Mouse (Mus musculus) midbrain, embryonic 15.5 days (tissue): ENCODE data around the gene Bcl2l11. TPM values are rescaled to one million over a fixed set of nuclear protein-coding genes. Genes with fewer than 3 reads are reported as not detected.

Source experiments
- ATAC-seq: fragments of 200-750 bp; cut with Nextera tagmentation; replicated peaks from 2 replicates; pipeline ENCODE4 v1.8.0; 2017; ENCODE audit warnings: moderate TSS enrichment
- H3K27ac ChIP-seq: fragments of 300-500 bp; sonication (generic); 2 replicates; pipeline ENCODE4 v1.5.1; 2015; ENCODE audit warnings: mild to moderate bottlenecking, inconsistent platforms
- H3K27me3 ChIP-seq: fragments of 300-500 bp; sonication (generic); replicated peaks from 2 replicates; pipeline ENCODE4 v1.6.1; 2015; ENCODE audit warnings: inconsistent platforms
- H3K36me3 ChIP-seq: fragments of 300-500 bp; sonication (generic); replicated peaks from 2 replicates; pipeline ENCODE4 v1.6.1; 2015; ENCODE audit warnings: inconsistent platforms
- H3K4me1 ChIP-seq: fragments of 300-500 bp; sonication (generic); 2 replicates; pipeline ENCODE4 v1.6.1; 2015; ENCODE audit warnings: inconsistent platforms
- H3K4me2 ChIP-seq: fragments of 300-500 bp; sonication (generic); 2 replicates; pipeline ENCODE4 v1.6.1; 2015; ENCODE audit warnings: inconsistent platforms, mild to moderate bottlenecking, moderate library complexity
- H3K4me3 ChIP-seq: fragments of 300-500 bp; sonication (generic); 2 replicates; pipeline ENCODE4 v1.5.1; 2015; ENCODE audit warnings: mild to moderate bottlenecking, inconsistent platforms
- H3K9ac ChIP-seq: fragments of 300-500 bp; sonication (generic); 2 replicates; pipeline ENCODE4 v1.6.1; 2015; ENCODE audit warnings: mild to moderate bottlenecking, inconsistent platforms
- H3K9me3 ChIP-seq: fragments of 300-500 bp; sonication (generic); 2 replicates; pipeline ENCODE4 v1.6.1; 2016; ENCODE audit warnings: inconsistent platforms
- WGBS: fragments of 180-500 bp; shearing (Covaris S2); methylation state at CpG from one replicate; pipeline ENCODE4 v1.1.7; 2015; ENCODE audit warnings: mixed read lengths; 5-methylcytosine and 5-hydroxymethylcytosine counted together
- polyA plus RNA-seq: library from polyadenylated mRNA; unstranded; fragments of >200 nt; fragmentation: Nextera tagmentation; extraction: Ambion mirVana; gene quantifications from 2 replicates; pipeline ENCODE4 v1.2.1, GENCODE M21; 2015

Bcl2l11 gene
- polyA plus RNA-seq, 1 experiment from 2014 or later = 11.8 TPM

DNA sequence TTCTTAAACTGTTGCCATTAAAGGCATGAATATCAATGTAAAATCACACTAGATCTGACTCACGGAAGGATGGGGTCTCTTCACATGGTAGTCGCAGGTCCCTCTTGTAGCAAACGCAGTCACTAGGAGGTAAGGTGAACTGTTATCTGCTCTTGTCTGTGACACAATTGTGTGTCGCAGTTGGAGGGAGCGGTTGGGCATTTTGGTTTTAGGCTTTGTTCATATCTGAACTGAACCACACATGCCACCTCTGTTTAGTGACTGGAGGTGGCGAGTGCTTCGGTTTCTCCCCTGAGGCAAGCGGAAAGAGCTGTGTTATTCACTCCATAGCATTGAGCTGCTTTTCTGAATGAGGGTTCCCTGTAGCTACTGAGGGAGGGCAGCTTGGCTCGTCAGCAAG is 26.4 kb downstream of the Bcl2l11 start:
- Histone ChIP-seq H3K9me3 (no peaks in the 10 kb centered on the region), H3K27ac (no peak overlapping the region), H3K9ac (no peak overlapping the region), H3K4me2 (no peak overlapping the region), H3K4me3 (no peak overlapping the region), H3K4me1 (peaks cover 23% of the 10 kb centered on the region), H3K27me3 (no peaks in the 10 kb centered on the region), H3K36me3 (no peaks in the 10 kb centered on the region)
- 81% methylated on average over 9 of the region's 9 CpGs for WGBS
- no peak for ATAC-seq

DNA sequence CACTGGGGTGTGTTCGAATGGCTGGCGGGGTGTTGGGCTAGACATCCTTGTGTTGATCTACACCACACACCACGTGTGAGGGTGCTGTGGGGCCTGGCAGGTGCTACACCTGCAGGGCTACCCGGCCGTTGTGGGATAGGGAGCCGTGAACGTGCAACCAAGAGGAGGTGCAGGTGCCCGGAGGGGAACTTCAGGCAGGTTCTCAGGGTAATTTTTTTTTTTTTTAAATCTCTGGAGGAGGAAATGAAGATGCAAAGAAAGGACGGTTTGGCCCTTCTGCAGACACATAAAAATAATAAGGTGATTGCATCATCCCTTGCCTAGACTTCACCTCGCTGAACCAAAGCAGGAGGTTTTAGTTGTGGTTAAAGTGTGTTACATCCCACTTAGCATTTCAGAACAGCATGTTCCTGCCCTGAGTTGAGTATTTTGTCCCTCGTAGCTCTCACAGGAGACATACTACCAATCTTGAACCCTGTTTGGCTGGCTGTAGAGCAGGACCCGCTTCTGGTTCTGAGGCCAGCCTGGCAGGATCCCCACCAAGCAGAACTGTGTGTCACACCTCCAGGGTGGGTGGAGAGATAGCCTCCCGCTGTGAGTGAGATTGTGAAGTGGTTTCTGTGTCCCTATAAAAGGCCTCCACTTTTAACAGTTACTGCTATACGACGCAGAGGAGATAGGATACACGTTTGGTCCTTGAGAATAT is 27.2 kb downstream of the Bcl2l11 start:
- H3K9ac ChIP-seq = no peak overlapping the region
- H3K27ac ChIP-seq = no peak overlapping the region

DNA sequence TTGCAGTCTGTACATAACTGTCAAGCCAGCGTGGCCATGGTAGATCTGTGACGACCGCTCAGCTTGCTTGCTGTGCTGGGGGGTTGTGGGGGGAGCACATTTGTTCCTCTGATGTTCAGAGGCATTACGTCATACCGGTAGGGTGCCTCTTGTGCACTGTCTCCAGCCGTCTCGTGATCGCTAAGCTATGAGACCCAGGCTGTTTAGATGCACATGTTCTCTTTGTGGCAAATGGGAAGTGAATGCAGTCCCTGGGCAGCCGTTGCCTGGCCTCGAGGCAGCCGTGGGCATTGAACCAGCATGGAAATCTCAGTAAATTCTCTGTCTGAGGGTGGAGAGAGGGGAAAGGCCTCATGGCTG is 27.7 kb downstream of the Bcl2l11 start:
- peaks cover 23% of the 10 kb centered on the region for H3K4me1 ChIP-seq
- ATAC-seq = 0 out of 2 replicates have a peak, but pooled peaks have one; percentile 25
- no peak overlapping the region for H3K4me3 ChIP-seq
- H3K36me3 ChIP-seq = no peaks in the 10 kb centered on the region
- no peak overlapping the region for H3K27ac ChIP-seq
- H3K4me2 ChIP-seq = no peak overlapping the region
- WGBS = 44% methylated on average over 11 of the region's 11 CpGs
- H3K9me3 ChIP-seq = no peaks in the 10 kb centered on the region
- H3K9ac ChIP-seq = no peak overlapping the region
- no peaks in the 10 kb centered on the region for H3K27me3 ChIP-seq

More for the DNA sequence above, 27.2 kb downstream of the Bcl2l11 start:
- Histone ChIP-seq H3K4me1 (peaks cover 23% of the 10 kb centered on the region), H3K36me3 (no peaks in the 10 kb centered on the region), H3K27me3 (no peaks in the 10 kb centered on the region), H3K4me3 (no peak overlapping the region), H3K9me3 (no peaks in the 10 kb centered on the region), H3K4me2 (no peak overlapping the region)
- 81% methylated on average over 16 of the region's 16 CpGs for WGBS
- no peak for ATAC-seq

DNA sequence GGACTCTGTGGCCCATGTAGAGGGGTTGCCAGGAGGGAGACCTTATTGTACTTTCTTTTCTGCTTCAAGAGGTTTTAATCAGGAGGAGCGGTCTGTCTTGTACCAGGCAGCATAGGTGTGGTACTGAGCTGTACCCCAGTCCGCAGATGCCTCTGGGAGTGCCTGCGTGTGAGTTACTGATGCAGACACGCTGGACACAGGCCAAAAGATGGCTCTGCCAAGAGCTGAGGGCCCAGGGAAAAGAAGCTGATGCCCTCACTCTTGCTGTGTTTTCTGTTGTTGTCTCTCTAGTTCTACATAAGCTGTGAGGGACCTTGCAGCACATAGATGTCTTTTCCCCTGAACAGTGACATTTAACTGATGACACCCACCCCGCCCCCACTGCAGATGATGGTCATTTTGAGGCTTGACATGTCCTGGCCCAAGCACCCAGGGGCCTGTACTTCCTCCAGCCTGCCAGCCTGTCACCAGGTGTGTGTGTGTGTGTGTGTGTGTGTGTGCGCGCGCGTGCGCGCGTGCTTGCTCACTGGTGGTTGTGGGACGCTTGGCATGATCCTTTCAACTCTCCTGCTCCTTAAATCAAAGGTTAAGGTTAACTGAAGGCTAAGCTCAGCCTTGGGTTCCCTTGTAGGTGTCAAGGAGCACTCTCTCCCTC is 29.7 kb downstream of the Bcl2l11 start:
- H3K4me3 ChIP-seq = no peak overlapping the region
- H3K27ac ChIP-seq = no peak overlapping the region
- peaks cover 27% of the 10 kb centered on the region for H3K4me1 ChIP-seq
- H3K36me3 ChIP-seq = no peaks in the 10 kb centered on the region
- no peak for ATAC-seq
- no peak overlapping the region for H3K9ac ChIP-seq
- H3K27me3 ChIP-seq = no peaks in the 10 kb centered on the region
- no peaks in the 10 kb centered on the region for H3K9me3 ChIP-seq
- 89% methylated on average over 13 of the region's 13 CpGs for WGBS
- H3K4me2 ChIP-seq = no peak overlapping the region

DNA sequence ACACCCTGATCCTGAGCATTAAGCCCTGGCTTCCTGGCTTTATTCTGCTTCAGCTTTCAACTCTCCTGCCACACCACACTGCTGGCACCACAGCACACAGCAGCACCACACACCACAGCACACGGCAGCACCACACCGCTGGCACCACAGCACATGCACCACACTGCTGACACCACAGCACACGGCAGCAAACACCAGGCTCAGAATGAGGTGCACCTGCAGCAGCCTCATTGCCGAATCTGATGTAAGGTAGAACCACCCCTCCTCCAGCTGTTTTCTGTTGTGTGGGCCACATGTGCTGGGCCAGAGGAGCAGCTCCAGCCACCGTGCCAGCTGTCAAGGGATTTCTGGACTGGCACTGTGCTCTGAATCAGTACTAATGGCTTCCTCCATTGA is 30.2 kb downstream of the Bcl2l11 start:
- H3K27ac ChIP-seq = no peak overlapping the region

DNA sequence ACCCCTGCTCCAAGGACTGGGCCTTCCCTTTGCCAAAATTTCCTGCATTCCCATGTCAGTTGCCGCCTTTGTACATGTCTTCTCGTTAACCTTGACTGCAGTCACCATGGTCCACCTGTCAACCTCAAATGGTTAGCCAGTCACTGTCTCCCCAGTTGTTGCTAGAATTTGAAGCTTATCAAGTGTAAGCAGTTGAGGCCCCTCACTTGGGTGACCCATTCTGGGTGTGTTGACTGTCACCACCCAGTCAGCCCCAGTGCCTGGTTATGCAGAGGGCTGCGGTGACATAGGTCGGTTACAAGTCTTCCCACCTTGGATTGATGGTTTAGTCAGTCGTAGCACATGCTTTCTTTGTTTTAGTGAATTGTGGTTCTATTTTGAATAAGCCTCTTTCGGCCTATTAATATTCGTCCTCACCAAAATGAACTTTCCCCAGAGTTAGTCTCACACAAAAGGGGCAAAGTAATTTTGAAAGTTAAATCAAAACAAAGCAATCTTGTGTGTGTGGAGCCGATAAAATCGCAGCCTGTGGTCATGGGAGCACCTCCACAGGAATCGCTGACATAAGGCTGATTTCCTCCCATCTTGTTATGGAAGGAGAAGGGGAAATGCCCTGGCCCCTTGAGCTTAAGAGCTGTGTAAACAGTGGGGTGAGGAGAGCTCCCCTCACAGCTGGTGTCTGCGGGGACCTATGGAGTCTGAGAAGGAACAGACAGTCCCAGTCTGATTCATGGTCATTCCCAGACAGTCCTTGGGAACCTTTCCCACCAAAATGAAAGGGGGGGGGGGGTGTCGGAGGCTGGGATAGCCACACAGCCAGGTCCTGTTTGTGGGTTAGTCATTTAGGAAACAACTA is 30.9 kb downstream of the Bcl2l11 start:
- H3K9me3 ChIP-seq = no peaks in the 10 kb centered on the region
- no peak overlapping the region for H3K4me2 ChIP-seq
- ATAC-seq = no peak
- no peak overlapping the region for H3K9ac ChIP-seq
- WGBS = 78% methylated on average over 12 of the region's 12 CpGs
- no peaks in the 10 kb centered on the region for H3K36me3 ChIP-seq
- no peaks in the 10 kb centered on the region for H3K27me3 ChIP-seq
- H3K4me3 ChIP-seq = no peak overlapping the region
- H3K27ac ChIP-seq = no peak overlapping the region
- peaks cover 27% of the 10 kb centered on the region for H3K4me1 ChIP-seq

More for the DNA sequence above, 30.2 kb downstream of the Bcl2l11 start:
- Histone ChIP-seq H3K9me3 (no peaks in the 10 kb centered on the region), H3K4me3 (no peak overlapping the region), H3K27me3 (no peaks in the 10 kb centered on the region), H3K4me2 (no peak overlapping the region), H3K4me1 (peaks cover 27% of the 10 kb centered on the region), H3K9ac (no peak overlapping the region), H3K36me3 (no peaks in the 10 kb centered on the region)
- ATAC-seq = no peak
- 68% methylated on average over 5 of the region's 5 CpGs for WGBS

DNA sequence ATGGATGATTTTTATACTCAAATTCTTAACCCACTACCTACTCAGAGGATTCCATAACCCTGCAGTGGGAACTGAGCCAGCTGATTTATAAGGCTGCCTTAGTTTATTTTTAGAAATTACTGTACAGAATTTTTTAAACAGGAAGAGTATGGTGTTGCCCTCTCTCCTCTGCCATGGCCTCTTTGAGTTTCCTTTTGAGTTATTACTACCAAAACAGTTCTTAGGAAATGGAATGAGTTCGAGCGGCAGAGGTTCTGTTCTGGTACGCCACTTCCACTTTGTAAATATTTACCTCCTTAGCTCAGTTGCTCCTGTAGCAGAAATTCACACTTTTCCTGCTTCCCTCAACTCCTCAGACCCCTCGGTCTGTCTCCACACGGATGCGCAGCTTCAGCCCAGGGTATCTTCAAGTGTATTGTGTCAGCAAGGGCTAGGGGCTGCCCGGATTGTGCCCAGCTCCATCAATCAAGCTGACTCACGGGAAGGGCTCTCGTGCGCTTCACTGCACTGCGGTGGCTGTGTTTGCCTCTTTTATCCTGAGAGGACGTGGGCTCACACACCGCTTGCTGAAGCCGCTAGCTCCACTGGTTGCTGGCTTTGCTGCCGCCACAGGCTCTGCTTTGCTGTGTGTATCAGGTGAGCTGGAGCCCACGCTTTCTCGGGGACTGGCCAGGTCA is 33.0 kb downstream of the Bcl2l11 start:
- Histone ChIP-seq H3K4me2 (no peak overlapping the region), H3K4me1 (peaks cover 19% of the 10 kb centered on the region), H3K9ac (no peak overlapping the region), H3K9me3 (no peaks in the 10 kb centered on the region), H3K36me3 (no peaks in the 10 kb centered on the region), H3K27me3 (no peaks in the 10 kb centered on the region), H3K27ac (no peak overlapping the region), H3K4me3 (no peak overlapping the region)
- no peak for ATAC-seq
- WGBS = 65% methylated on average over 17 of the region's 17 CpGs

DNA sequence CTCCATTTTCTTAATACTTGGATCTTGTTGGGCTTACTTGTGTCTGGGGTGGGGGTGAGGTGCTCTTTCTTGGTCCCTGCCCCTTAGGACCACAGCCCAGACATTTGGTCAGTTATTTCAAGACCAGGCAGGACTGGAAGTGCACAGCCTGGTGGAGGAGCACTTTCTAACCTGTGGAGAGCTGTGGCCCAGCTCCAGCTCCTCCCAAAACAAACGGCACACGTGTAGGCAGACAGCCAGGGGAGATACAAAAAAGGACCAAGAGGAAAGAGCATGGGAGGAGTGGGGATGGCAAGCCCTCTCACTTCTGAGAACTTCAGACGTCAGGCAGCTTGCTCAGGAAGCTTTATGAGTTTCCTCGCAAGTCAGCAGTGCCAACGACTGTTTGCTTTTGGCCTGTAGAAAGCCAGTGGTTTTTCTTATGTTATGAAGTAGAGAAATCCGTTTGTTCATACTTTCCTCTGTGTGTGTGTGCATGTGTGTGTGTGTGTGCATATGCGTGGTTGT is 33.8 kb downstream of the Bcl2l11 start:
- Histone ChIP-seq H3K4me3 (no peak overlapping the region), H3K9me3 (no peaks in the 10 kb centered on the region), H3K4me2 (no peak overlapping the region), H3K4me1 (peaks cover 19% of the 10 kb centered on the region), H3K27ac (no peak overlapping the region), H3K9ac (no peak overlapping the region), H3K27me3 (no peaks in the 10 kb centered on the region), H3K36me3 (no peaks in the 10 kb centered on the region)
- no peak for ATAC-seq
- WGBS = 81% methylated on average over 7 of the region's 7 CpGs

DNA sequence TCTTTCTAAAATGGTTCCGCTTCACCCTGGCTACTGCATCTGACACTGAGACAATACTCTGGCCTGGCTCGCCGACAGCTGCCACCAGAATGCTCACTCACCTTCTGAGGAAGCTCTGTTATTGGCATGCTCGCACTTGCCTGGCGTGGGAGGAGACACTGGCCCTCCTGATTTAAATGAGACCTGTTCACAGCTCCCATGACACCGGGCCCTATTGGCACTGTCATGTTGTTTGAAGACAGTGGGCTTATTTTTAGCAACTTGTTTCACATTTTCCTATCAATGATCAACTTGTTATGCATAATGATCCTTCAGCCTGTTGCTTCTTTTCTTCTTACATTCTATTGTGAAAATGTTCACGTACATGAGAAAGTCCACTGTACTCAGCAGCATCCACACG is 37.3 kb downstream of the Bcl2l11 start:
- 85% methylated on average over 8 of the region's 8 CpGs for WGBS
- no peak overlapping the region for H3K9ac ChIP-seq
- H3K4me2 ChIP-seq = no peak overlapping the region
- H3K27ac ChIP-seq = no peak overlapping the region
- no peaks in the 10 kb centered on the region for H3K27me3 ChIP-seq
- ATAC-seq = no peak
- no peak overlapping the region for H3K4me3 ChIP-seq
- peaks cover 4% of the 10 kb centered on the region; the same call in 1 of the 2 replicates for H3K4me1 ChIP-seq
- H3K36me3 ChIP-seq = no peaks in the 10 kb centered on the region
- no peaks in the 10 kb centered on the region for H3K9me3 ChIP-seq

DNA sequence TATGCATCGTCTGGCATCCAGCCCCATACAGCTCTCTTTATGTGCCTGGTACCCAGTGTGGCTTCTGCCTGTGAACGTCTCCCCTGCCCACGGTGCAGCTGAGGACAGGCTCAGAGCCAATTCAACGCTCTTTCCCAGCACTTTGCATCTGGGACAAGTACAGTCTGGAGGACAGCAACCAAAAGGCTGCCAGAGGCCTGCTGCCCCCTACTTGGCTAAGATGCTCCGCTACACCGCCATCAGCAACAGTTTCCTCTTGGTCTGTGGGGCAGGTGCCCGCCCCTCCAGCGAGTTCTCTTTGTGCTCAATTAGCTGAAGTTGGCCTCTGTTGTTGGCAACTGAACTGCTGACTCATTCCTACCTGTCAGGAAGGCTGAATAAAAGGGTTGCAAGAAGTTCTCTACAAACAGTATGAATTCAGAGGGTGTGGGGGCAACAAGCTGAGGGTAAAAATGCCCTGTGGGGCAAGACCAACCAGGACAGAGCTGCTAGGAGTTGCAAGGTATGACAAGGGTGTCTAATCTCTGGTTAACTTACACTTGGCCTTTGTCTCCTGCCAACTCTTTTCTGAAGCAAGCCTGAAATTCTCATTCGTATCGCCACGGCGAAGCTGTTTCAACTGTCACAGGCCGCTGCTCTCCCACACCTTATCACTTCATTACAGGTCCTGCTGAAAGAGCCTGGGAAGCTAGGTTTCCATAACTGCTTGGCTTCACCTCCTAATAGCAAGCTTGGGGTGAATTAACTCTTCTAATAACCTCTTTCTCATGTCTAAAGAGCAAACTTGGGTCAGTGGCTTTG is 41.0 kb downstream of the Bcl2l11 start:
- ATAC-seq = 0 out of 2 replicates have a peak, but pooled peaks have one; percentile 33
- 54% methylated on average over 13 of the region's 13 CpGs for WGBS
- H3K27ac ChIP-seq = no peak overlapping the region
- no peaks in the 10 kb centered on the region for H3K4me1 ChIP-seq
- no peaks in the 10 kb centered on the region for H3K9me3 ChIP-seq
- no peak overlapping the region for H3K4me3 ChIP-seq
- no peak overlapping the region for H3K4me2 ChIP-seq
- H3K27me3 ChIP-seq = no peaks in the 10 kb centered on the region
- no peaks in the 10 kb centered on the region for H3K36me3 ChIP-seq
- H3K9ac ChIP-seq = no peak overlapping the region

DNA sequence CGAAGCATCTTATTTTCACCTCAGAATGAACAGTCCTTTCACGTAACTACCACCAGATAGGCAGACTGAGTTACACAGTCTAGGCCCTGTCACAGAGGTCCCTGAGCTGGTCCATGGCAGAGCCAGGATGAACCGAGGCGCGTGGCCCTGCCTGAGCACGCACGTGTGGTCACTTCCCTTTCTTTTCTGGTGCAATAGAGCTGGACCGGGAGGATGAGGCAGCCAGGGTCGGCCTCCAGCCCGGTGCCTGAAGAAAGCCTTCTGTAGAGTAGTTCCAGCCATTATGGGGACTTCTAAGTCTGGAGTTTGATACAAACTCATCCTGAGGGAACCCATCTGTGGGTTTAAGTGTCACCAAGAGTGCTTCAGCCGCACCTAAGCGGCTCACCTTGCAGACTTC is 42.1 kb downstream of the Bcl2l11 start:
- H3K9me3 ChIP-seq = no peaks in the 10 kb centered on the region
- no peaks in the 10 kb centered on the region for H3K4me1 ChIP-seq
- no peak overlapping the region for H3K27ac ChIP-seq
- no peak for ATAC-seq
- no peak overlapping the region for H3K9ac ChIP-seq
- 95% methylated on average over 12 of the region's 12 CpGs for WGBS
- no peaks in the 10 kb centered on the region for H3K27me3 ChIP-seq
- H3K36me3 ChIP-seq = no peaks in the 10 kb centered on the region
- no peak overlapping the region for H3K4me2 ChIP-seq
- H3K4me3 ChIP-seq = no peak overlapping the region
